Mouse (Mus musculus) MEL (cell line): ENCODE results near the gene 5730596B20Rik.

Experiments
- CTCF ChIP-seq, 3 experiments: IDR thresholded peaks in 2 of 3; conservative IDR thresholded peaks in 1 of 3; 2 replicates each; pipeline ENCODE4 v1.5.1; 2011 to 2012; ENCODE audit warnings: low read length in 3 of 3, low read depth in 2 of 3, mild to moderate bottlenecking in 2 of 3, improper control_type of control experiment in 1 of 3, inconsistent platforms in 1 of 3, mixed read lengths in 1 of 3, moderate library complexity in 1 of 3; ENCODE audit not compliant: control insufficient read depth in 1 of 3, insufficient read depth in 1 of 3, poor library complexity in 1 of 3, severe bottlenecking in 1 of 3
- E2F4 ChIP-seq: IDR thresholded peaks from 2 replicates; pipeline ENCODE4 v1.6.1; 2011; ENCODE audit warnings: low read depth, low read length, improper control_type of control experiment, borderline replicate concordance
- EP300 ChIP-seq, 2 experiments: IDR thresholded peaks; 2 replicates each; pipeline ENCODE4 v1.6.1; 2011; ENCODE audit warnings: improper control_type of control experiment in 2 of 2, low read length in 2 of 2, low read depth in 1 of 2, mild to moderate bottlenecking in 1 of 2
- GATA1 ChIP-seq: IDR thresholded peaks from 2 replicates; pipeline ENCODE4 v1.6.1; 2011; ENCODE audit warnings: low read depth, low read length, improper control_type of control experiment
- HCFC1 ChIP-seq: IDR thresholded peaks from 2 replicates; pipeline ENCODE4 v1.6.1; 2012; ENCODE audit warnings: low read depth, mild to moderate bottlenecking, inconsistent platforms, low read length, improper control_type of control experiment, moderate library complexity
- MAZ ChIP-seq: IDR thresholded peaks from 2 replicates; pipeline ENCODE4 v1.6.1; 2012; ENCODE audit warnings: low read depth, mild to moderate bottlenecking, inconsistent platforms, low read length, improper control_type of control experiment
- POLR2A ChIP-seq, 2 experiments: IDR thresholded peaks; 2 replicates each; pipeline ENCODE4 v1.6.1; 2011 to 2012; ENCODE audit warnings: low read length in 2 of 2, mild to moderate bottlenecking in 2 of 2, control low read depth in 1 of 2, improper control_type of control experiment in 1 of 2, low read depth in 1 of 2, moderate library complexity in 1 of 2; ENCODE audit not compliant: control insufficient read depth in 1 of 2, insufficient read depth in 1 of 2, poor library complexity in 1 of 2
- UBTF ChIP-seq: IDR thresholded peaks from 2 replicates; pipeline ENCODE4 v1.6.1; 2012; ENCODE audit warnings: low read depth, mild to moderate bottlenecking, inconsistent platforms, low read length, improper control_type of control experiment, moderate library complexity, borderline replicate concordance; ENCODE audit not compliant: insufficient read depth

DNA sequence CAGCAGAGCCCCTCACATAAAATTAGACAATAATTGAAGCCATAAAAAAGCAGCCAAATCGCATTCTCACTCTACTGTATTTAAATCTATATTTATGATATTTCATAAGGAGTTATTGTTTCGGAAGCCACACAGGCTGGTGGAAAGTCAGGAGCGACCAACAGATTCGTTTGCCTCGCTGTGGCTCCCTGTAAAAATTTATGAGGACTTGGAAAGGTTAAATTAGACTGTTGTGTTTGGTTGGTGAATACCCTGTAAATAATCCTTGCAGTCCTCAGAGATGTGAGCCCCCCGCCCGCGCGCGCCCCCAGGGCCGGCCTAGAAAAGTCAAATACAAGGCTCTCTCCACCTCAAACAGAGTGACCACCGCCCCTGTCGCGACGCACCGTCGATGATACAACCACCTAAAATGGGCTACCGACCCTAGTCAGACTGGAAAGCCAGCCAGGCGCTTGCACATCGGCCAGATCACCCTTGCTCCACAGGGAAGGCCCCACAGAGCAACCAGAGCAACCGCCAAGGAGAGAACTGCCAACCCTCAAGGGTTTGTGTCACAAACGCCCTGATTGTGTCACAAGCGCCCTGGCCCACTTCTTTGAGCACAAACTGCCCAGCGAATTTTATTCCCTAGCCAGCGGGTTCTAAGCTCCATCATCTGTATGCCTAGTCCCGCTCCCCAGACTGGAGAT lies 49.4 kb downstream of the 5730596B20Rik start:
- no peak for TF ChIP-seq POLR2A (IDR thresholded peaks at IDR 0.05; ENCODE audit: control insufficient read depth in 1 of 2, insufficient read depth in 1 of 2, low read depth in 1 of 2, low read length in 2 of 2, poor library complexity in 1 of 2)
- no peak for TF ChIP-seq UBTF
- TF ChIP-seq CTCF (IDR thresholded peaks at IDR 0.05 in 2 of 3, conservative IDR thresholded peaks at IDR 0.05 in 1 of 3; ENCODE audit: control insufficient read depth in 1 of 3, insufficient read depth in 1 of 3, low read depth in 2 of 3, low read length in 3 of 3, poor library complexity in 1 of 3, severe bottlenecking in 1 of 3): no peak
- no peak for TF ChIP-seq EP300 (IDR thresholded peaks at IDR 0.05; ENCODE audit: low read depth in 1 of 2, low read length in 2 of 2)
- no peak for TF ChIP-seq GATA1
- no peak for TF ChIP-seq HCFC1
- TF ChIP-seq MAZ: no peak
- no peak for TF ChIP-seq E2F4
